Mouse (Mus musculus) leukemia stem cell, adult 10-12 weeks (primary cell): ENCODE data around the gene Acaa1a. TPM values are rescaled to one million over a fixed set of nuclear protein-coding genes. Genes with fewer than 3 reads are reported as not detected.

ENCODE experiments used
- polyA plus RNA-seq: library from polyadenylated mRNA; stranded (reverse); fragments of >175 nt; gene quantifications from 2 replicates; pipeline ENCODE4 v1.2.3, GENCODE M21; 2012; ENCODE audit warnings: low replicate concordance

The Acaa1a gene
- polyA plus RNA-seq: 31.3 and 61.6 TPM in 2 replicates

DNA sequence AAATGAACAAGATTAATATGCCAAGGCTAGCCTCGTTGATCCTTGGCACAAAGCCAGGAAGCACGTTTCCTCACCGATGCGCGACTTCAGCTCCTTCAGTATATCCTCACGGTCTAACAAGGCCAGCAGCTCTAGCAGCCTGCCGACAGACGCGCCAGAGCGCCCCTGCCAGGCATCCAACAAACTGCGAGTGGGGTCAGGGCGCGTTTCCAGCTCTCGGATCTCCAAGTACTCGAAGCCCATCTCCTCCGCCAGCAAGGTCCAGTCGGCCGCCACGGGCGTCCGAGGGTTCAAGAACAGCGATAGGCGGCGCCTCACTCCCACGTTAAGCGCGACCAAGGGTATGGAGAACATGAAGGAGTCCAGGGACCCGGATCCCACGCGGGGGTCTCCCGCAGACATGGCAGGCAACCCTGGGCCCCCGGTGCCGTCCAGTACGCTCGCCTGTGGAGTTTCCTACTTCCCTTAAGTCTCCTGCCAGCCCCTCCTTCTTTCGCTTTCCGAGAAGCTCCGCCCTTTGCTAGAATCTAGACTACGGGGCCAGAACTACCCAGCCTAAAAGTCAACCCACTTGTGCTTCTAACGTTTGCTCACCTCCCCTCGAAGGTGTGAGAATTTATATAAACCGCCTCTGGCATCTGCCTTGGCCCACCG lies at the start of gene Acaa1a:
Gene Acaa1a (plus strand): TSS at position 119 of the 654 bp plus-strand sequence.

DNA sequence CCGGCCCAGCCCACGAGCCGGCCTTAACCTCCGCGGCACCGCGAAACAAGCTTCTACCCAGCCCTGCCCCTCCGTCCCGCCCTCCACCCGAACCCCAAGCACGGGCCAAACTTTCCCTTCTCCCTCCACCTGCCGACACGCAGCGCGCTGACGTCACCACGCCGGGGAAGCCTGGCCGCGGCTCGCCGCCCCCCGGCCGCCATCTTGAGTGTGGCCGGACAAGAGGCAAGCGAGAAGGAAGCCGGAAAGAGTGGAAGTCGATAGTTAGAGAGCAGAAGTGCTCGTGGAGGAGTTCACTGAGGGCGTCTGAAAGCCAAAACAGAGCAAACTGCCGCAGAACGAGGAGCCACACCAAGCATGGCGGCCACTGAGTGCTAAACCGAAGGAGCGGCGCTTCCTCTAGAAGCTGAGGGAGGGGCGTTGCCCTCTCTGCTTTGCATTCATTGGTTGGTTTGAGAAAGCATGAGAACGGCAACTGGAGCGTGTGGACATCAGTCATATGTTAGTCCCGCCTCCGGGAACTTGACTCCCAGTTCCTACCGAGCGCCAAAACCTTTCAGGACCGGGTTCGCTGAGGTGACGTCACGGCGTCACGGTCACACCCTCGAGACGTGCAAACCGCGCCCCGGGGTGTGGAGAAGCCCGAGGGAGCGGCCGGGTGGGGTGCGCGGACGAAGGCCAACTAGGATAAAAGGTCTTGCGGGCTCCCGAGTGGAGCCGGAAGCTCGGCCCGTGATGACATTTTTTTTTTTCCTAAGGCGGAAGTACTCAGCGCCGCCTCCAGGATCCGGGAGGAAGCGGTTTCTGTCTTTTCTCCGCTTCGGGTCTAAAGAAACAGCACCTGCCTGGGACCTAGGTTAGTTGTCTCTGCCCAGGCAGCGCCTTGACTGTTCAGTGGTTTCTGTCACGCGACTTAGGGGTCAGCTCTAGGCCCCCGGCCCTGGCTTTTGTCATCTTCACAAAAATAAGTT lies 16.9 kb upstream of the Acaa1a start, which contains the start of gene Oxsr1:
Gene Oxsr1 (minus strand): TSS at position 139 of the 971 bp plus-strand sequence.

GRCm38 (mm10) chr9:119340909-119341816 lies 1.7 kb downstream of the Acaa1a start, which contains the start of gene Myd88:
Myd88 (minus strand) TSS chr9:119341411.

GRCm38 (mm10) chr9:119357331-119358057 lies 18.0 kb downstream of the Acaa1a start, which contains the start of gene Xylb:
Xylb (plus strand) TSS chr9:119357381.

DNA sequence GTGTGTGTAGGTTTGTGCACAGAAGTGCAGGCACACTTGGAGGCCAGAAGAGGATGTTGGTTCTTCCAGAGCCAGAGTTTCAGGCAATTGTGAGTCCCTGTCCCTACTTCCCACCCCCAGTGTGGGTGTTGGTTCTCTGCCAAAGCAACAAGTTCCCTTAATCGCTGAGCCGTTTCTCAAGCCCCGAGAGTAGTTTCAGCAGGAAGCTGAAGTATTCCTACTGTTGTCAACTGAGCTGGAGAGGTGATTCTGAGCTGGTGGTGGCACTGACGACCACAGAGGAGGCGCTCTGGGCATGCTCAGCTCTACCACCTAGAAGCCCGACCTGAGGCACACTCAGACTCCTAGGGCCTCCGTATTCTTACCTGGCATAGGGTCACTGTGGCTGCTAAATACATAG lies 25.8 kb downstream of the Acaa1a start, which contains the start of gene Slc22a14:
Gene Slc22a14 (minus strand): TSS at position 270 of the 400 bp plus-strand sequence.

Other genes with a start within 250 kb of the Acaa1a start
- 0.46 and 0.65 TPM in 2 replicates for gene Plcd1, start 246.2 kb upstream of the Acaa1a start, polyA plus RNA-seq
- not detected in 2 replicates for gene Dlec1, start 237.2 kb upstream of the Acaa1a start, polyA plus RNA-seq
- 0.56 and 1.1 TPM in 2 replicates for gene Acaa1b, start 182.6 kb upstream of the Acaa1a start, polyA plus RNA-seq
- 0.09 TPM in 1 of 2 replicates, not detected in the other for gene Gm47289, start 180.5 kb upstream of the Acaa1a start, polyA plus RNA-seq
- 0.20 and 0.23 TPM in 2 replicates for gene Slc22a13, start 130.6 kb upstream of the Acaa1a start, polyA plus RNA-seq
- 14.6 and 19.1 TPM in 2 replicates for gene Oxsr1, start 17.2 kb upstream of the Acaa1a start, polyA plus RNA-seq
- 27.2 and 32.5 TPM in 2 replicates for gene Myd88, start 1.7 kb downstream of the Acaa1a start, polyA plus RNA-seq
- 4.6 and 8.9 TPM in 2 replicates for gene Xylb, start 17.7 kb downstream of the Acaa1a start, polyA plus RNA-seq
- not detected in 2 replicates for gene Slc22a14, start 25.9 kb downstream of the Acaa1a start, polyA plus RNA-seq
- gene Acvr2b, start 62.4 kb downstream of the Acaa1a start, polyA plus RNA-seq: 0.43 and 0.51 TPM in 2 replicates
- gene Exog, start 105.3 kb downstream of the Acaa1a start, polyA plus RNA-seq: 0.54 and 2.0 TPM in 2 replicates
- gene Scn5a, start 239.3 kb downstream of the Acaa1a start, polyA plus RNA-seq: 0.02 and 0.06 TPM in 2 replicates